Mouse (Mus musculus) frontal cortex, postnatal 36 days (tissue): ENCODE measurements around the gene Synj1.

Experiments
- DNase-seq, 2 experiments: peaks; one replicate each; pipeline ENCODE4 v3.0.0; 2022; ENCODE audit warnings: low spot score in 2 of 2

The Synj1 gene

GRCm38 (mm10) chr16:90890683-90891082 lies 120.4 kb downstream of the Synj1 start:
- peak in 1 of 2 experiments; percentile 13 for DNase-seq
